Mouse (Mus musculus): ENCODE measurements at regions not wholly inside any gene's neighbourhood (a gene's known extent, or its start where the extent isn't known, plus 50 kb on each side); places are given as distances from the start of the nearest gene placed in this dataset.

DNA sequence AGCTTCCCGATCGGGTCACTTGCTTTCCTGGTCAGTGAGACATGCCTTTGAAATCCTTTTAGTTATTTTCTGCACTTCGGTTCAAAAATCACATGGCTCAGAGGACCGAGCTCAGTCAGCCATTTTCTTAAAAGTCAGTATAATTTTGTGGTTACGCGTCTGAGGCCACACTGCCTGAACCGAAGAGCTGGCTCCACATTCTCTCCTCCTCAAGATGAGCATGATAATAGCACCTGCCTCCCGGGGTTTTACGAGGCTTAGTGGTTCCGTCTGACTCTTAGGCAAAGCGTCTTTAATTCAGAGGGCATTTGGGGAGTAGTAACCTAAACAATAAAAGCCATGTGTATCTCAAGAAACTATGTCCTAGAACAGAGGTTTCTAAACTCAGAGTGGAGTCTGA, 113.5 kb upstream of the Lef1 start:
- TF ChIP-seq EP300 (IDR thresholded peaks at IDR 0.05; ENCODE audit: low read depth) (no peak), CTCF (IDR thresholded peaks at IDR 0.05; ENCODE audit: low read depth) (no peak)
